Mouse (Mus musculus) brown adipose tissue, adult 24 weeks (tissue): ENCODE measurements around the gene Mup1. TPM values are rescaled to one million over a fixed set of nuclear protein-coding genes. Genes with fewer than 3 reads are reported as not detected.
"Not testable (repeated sequence)": the region's sequence is repeated elsewhere in the genome, so short reads cannot be mapped to it uniquely, and the experiment has no call there.

Source experiments
- H3K27ac ChIP-seq: fragments of 200-500 bp; replicated peaks from 2 replicates; pipeline ENCODE4 v1.5.1; 2012; ENCODE audit warnings: low read depth, mild to moderate bottlenecking, low read length
- H3K4me1 ChIP-seq: fragments of 200-500 bp; 2 replicates; pipeline ENCODE4 v1.6.1; 2012; ENCODE audit warnings: low read length, mixed read lengths; ENCODE audit not compliant: control insufficient read depth, insufficient read depth, insufficient read length
- H3K4me3 ChIP-seq: fragments of 200-500 bp; 2 replicates; pipeline ENCODE4 v1.5.1; 2012; ENCODE audit warnings: low read depth, mild to moderate bottlenecking, low read length, moderate library complexity; ENCODE audit not compliant: insufficient read depth
- polyA plus RNA-seq: library from polyadenylated mRNA; stranded (reverse); fragments of >200 nt; gene quantifications from 2 replicates; pipeline ENCODE4 v1.2.4, GENCODE M21; 2012; ENCODE audit not compliant: missing spikeins, insufficient read depth, insufficient read length

Mup1 gene
- polyA plus RNA-seq: not detected in 2 replicates

GRCm38 (mm10) chr4:60501860-60502259 is at the start of gene Mup1:
Gene Mup1, minus strand, starts transcription at chr4:60501960.
- H3K4me3 ChIP-seq, H3K27ac ChIP-seq: not testable (repeated sequence)

More at GRCm38 (mm10) chr4:60501860-60502259, at the start of gene Mup1:
- H3K4me1 ChIP-seq: not testable (repeated sequence)

Other genes starting within 250 kb of the Mup1 start
- gene Mup9, start 80.0 kb downstream of the Mup1 start, polyA plus RNA-seq: 3.3 TPM in 1 of 2 replicates, not detected in the other
- not detected in 2 replicates for gene Mup10, start 80.2 kb upstream of the Mup1 start, polyA plus RNA-seq
- gene Mup11, start 160.5 kb upstream of the Mup1 start, polyA plus RNA-seq: 2.8 TPM in 1 of 2 replicates, not detected in the other
- not detected in 2 replicates for gene Mup12, start 239.4 kb upstream of the Mup1 start, polyA plus RNA-seq